Mouse (Mus musculus): ENCODE results near the gene Trim7. TPM values are rescaled to one million over a fixed set of nuclear protein-coding genes. Genes with fewer than 3 reads are reported as not detected.
"Not testable (repeated sequence)": the region's sequence is repeated elsewhere in the genome, so short reads cannot be mapped to it uniquely, and the experiment has no call there.

Trim7 gene
- total and polyA plus RNA-seq, 3 experiments = 0.67 to 4.0 (median 3.0) TPM

DNA sequence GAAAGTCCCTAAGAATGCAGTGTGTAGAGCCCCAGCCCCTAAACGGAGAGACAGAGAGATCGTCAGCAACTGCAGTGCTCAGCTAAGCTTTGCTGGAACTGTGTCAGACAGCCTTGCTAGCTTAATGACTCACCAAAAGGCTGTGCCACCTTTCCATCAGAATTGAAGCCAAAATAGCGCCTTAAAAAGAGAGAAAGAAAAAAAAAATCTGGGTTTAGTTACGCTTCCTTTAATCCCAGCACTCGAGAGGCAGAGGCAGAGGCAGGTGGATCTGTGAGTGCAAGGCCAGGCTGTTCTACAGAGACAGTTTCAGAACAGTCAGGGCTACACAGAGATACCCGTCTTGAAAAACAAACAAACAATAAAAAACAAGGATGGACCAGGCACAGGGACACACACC lies 18.4 kb downstream of the Trim7 start:
- peaks cover 18% of the 10 kb centered on the region for H3K4me1 ChIP-seq (ENCODE audit: insufficient read depth, low read depth, low read length)
- no peak for TF ChIP-seq POLR2AphosphoS5 (IDR thresholded peaks at IDR 0.05; ENCODE audit: insufficient replicate concordance, low read depth, low read length)
- TF ChIP-seq GATA2 (IDR thresholded peaks at IDR 0.05; ENCODE audit: borderline replicate concordance, low read depth, low read length) = no peak
- TF ChIP-seq GATA1 (IDR thresholded peaks at IDR 0.05; ENCODE audit: borderline replicate concordance, low read length) = no peak
- TF ChIP-seq CTCF (IDR thresholded peaks at IDR 0.05; ENCODE audit: low read depth, low read length) = no peak
- no peak for TF ChIP-seq TAL1 (conservative IDR thresholded peaks at IDR 0.05; ENCODE audit: low read depth, low read length)

DNA sequence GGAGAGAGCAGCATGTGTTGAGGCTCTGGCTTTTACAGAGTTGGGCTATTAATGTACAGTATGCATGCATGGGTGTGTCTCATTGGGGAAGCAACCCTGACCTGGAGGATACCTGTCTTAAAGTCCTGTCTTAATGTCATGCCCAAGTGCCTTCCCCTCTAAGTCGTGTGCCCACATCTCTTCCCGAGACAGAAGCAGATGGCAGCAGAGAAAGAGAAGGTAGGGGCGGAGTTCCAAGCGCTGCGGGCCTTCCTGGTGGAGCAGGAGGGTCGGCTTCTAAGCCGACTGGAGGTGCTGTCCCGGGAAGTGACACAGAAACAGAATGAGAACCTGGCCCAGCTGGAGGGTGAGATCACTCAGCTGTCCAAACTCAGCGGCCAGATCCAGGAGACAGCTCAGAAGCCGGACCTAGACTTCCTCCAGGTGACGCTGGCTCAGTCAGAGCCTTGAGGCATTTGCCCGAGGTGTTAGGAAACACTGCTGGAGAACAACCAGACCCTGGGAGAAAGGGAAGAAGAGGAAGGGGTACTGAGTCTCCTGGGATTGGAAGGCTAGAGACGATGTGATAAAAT lies 19.4 kb downstream of the Trim7 start:
- H3K9me3 ChIP-seq (replicated peaks) = no peaks in the 10 kb centered on the region
- peaks cover 17% of the 10 kb centered on the region for H3K4me1 ChIP-seq (ENCODE audit: insufficient read depth, low read depth, low read length)
- TF ChIP-seq GATA1 (IDR thresholded peaks at IDR 0.05; ENCODE audit: borderline replicate concordance, low read length) = no peak
- no peak for TF ChIP-seq CTCF (IDR thresholded peaks at IDR 0.05; ENCODE audit: low read depth, low read length)
- no peak for TF ChIP-seq TAL1 (conservative IDR thresholded peaks at IDR 0.05; ENCODE audit: low read depth, low read length)
- no peak for TF ChIP-seq POLR2AphosphoS5 (IDR thresholded peaks at IDR 0.05; ENCODE audit: insufficient replicate concordance, low read depth, low read length)
- no peak for TF ChIP-seq GATA2 (IDR thresholded peaks at IDR 0.05; ENCODE audit: borderline replicate concordance, low read depth, low read length)
- peaks cover 14% of the 10 kb centered on the region for H3K27me3 ChIP-seq (ENCODE audit: insufficient read depth, low read length)
- H3K36me3 ChIP-seq (replicated peaks) = no peaks in the 10 kb centered on the region
- no peak for ATAC-seq (ENCODE audit: extremely low read depth, insufficient number of reproducible peaks, low FRiP score, poor library complexity, severe bottlenecking)
- no peak for DNase-seq (ENCODE audit: low spot score)
- no peak overlapping the region for H3K4me3 ChIP-seq (ENCODE audit: low read depth, low read length)

More for the DNA sequence above, 18.4 kb downstream of the Trim7 start:
- Histone ChIP-seq H3K4me3 (ENCODE audit: low read depth, low read length) (no peak overlapping the region), H3K36me3 (replicated peaks) (no peaks in the 10 kb centered on the region), H3K9me3 (replicated peaks) (no peaks in the 10 kb centered on the region), H3K27me3 (ENCODE audit: insufficient read depth, low read length) (peaks cover 7% of the 10 kb centered on the region)
- ATAC-seq (ENCODE audit: extremely low read depth, insufficient number of reproducible peaks, low FRiP score, poor library complexity, severe bottlenecking) (no peak), DNase-seq (ENCODE audit: low spot score) (no peak)

- ATAC-seq (ENCODE audit: extremely low read depth, insufficient number of reproducible peaks, low FRiP score, poor library complexity, severe bottlenecking); DNase-seq (ENCODE audit: low spot score); H3K4me3 ChIP-seq (ENCODE audit: low read depth, low read length); H3K9me3 ChIP-seq (replicated peaks); H3K36me3 ChIP-seq (replicated peaks): not testable (repeated sequence)
- H3K27me3 ChIP-seq (ENCODE audit: insufficient read depth, low read length) = peaks cover 14% of the 10 kb centered on the region
- peaks cover 17% of the 10 kb centered on the region for H3K4me1 ChIP-seq (ENCODE audit: insufficient read depth, low read depth, low read length)
These were observed 20.4 kb downstream of the Trim7 start for GRCm38 (mm10) chr11:48846362-48846761.

- TF ChIP-seq GATA2 (IDR thresholded peaks at IDR 0.05; ENCODE audit: borderline replicate concordance, low read depth, low read length) (no peak), GATA1 (IDR thresholded peaks at IDR 0.05; ENCODE audit: borderline replicate concordance, low read length) (no peak), TAL1 (conservative IDR thresholded peaks at IDR 0.05; ENCODE audit: low read depth, low read length) (no peak), POLR2AphosphoS5 (IDR thresholded peaks at IDR 0.05; ENCODE audit: insufficient replicate concordance, low read depth, low read length) (no peak), CTCF (IDR thresholded peaks at IDR 0.05; ENCODE audit: low read depth, low read length) (no peak)
- peaks cover 18% of the 10 kb centered on the region for H3K4me1 ChIP-seq (ENCODE audit: insufficient read depth, low read depth, low read length)
- H3K9me3 ChIP-seq (replicated peaks) = peaks cover 6% of the 10 kb centered on the region
- no peak overlapping the region for H3K4me3 ChIP-seq (ENCODE audit: low read depth, low read length)
- H3K27me3 ChIP-seq (ENCODE audit: insufficient read depth, low read length) = peaks cover 14% of the 10 kb centered on the region
- no peaks in the 10 kb centered on the region for H3K36me3 ChIP-seq (replicated peaks)
- ATAC-seq (ENCODE audit: extremely low read depth, insufficient number of reproducible peaks, low FRiP score, poor library complexity, severe bottlenecking) = no peak
- no peak for DNase-seq (ENCODE audit: low spot score)
These were observed 20.9 kb downstream of the Trim7 start for GRCm38 (mm10) chr11:48846881-48847280.

DNA sequence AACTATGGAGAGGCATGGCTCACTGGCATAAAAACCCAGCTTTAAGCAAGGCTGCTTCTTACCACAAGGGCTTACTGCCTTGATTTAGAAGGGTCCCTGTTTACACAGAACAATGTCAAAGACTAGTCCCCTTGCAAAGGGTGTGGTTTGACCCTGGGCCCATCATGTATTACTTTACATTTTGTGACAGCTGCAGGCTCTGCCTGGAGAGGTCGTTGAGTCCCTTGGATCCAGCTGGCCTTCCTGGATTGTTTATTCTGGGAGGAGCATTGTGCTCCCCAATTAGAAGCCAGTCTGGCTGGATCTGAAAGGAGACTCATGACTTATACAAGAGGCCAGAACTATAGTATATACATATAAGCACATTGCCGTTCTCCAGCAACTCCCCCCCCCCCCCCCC lies 24.3 kb downstream of the Trim7 start:
- TF ChIP-seq GATA1 (IDR thresholded peaks at IDR 0.05; ENCODE audit: borderline replicate concordance, low read length) = no peak
- TF ChIP-seq GATA2 (IDR thresholded peaks at IDR 0.05; ENCODE audit: borderline replicate concordance, low read depth, low read length) = no peak
- no peak for TF ChIP-seq CTCF (IDR thresholded peaks at IDR 0.05; ENCODE audit: low read depth, low read length)
- no peak for TF ChIP-seq TAL1 (conservative IDR thresholded peaks at IDR 0.05; ENCODE audit: low read depth, low read length)
- TF ChIP-seq POLR2AphosphoS5 (IDR thresholded peaks at IDR 0.05; ENCODE audit: insufficient replicate concordance, low read depth, low read length) = no peak
- ATAC-seq (ENCODE audit: extremely low read depth, insufficient number of reproducible peaks, low FRiP score, poor library complexity, severe bottlenecking) = no peak

DNA sequence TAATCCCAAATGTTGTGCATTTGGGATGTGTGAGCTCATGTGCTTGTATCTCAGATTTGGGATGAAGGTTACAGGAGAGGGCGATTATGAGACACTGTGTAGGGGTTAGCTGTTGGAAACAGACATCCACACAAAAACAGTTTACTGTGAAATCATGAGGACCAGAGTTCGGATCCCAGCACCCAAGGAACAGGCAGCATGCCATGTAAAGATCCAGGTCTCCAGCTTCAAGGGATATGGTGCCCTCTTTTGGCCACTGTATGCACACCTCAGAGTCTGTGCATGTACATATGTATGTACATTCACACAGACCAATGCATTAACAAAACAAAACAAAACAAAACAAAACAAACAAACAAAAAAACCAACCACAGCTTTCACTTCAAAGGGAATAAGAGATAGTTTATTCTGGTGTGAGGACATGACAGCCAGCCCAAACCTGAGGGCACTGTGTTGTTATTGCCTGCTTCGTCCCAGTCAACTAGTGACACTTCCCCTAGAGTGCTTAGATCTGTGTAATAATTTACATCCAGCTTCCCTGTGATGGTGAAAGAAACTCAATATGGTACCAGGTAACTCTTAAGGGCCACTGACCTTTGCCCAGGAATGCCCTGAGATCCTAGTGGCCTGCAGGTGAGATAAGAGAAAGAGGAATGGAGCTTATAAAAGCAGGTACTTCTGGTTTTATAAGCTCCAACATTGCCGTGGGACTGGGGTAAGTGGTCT lies 25.5 kb downstream of the Trim7 start:
- ATAC-seq (ENCODE audit: extremely low read depth, insufficient number of reproducible peaks, low FRiP score, poor library complexity, severe bottlenecking) = no peak
- DNase-seq (ENCODE audit: low spot score) = no peak
- Histone ChIP-seq H3K9me3 (replicated peaks) (peaks cover 6% of the 10 kb centered on the region), H3K36me3 (replicated peaks) (no peaks in the 10 kb centered on the region), H3K27me3 (ENCODE audit: insufficient read depth, low read length) (peaks cover 8% of the 10 kb centered on the region), H3K4me3 (ENCODE audit: low read depth, low read length) (no peak overlapping the region), H3K4me1 (ENCODE audit: insufficient read depth, low read depth, low read length) (peaks cover 39% of the 10 kb centered on the region)
- TF ChIP-seq TAL1 (conservative IDR thresholded peaks at IDR 0.05; ENCODE audit: low read depth, low read length) = no peak
- no peak for TF ChIP-seq POLR2AphosphoS5 (IDR thresholded peaks at IDR 0.05; ENCODE audit: insufficient replicate concordance, low read depth, low read length)
- TF ChIP-seq CTCF (IDR thresholded peaks at IDR 0.05; ENCODE audit: low read depth, low read length) = no peak
- no peak for TF ChIP-seq GATA2 (IDR thresholded peaks at IDR 0.05; ENCODE audit: borderline replicate concordance, low read depth, low read length)
- no peak for TF ChIP-seq GATA1 (IDR thresholded peaks at IDR 0.05; ENCODE audit: borderline replicate concordance, low read length)

More for the DNA sequence above, 24.3 kb downstream of the Trim7 start:
- Histone ChIP-seq H3K36me3 (replicated peaks) (no peaks in the 10 kb centered on the region), H3K4me1 (ENCODE audit: insufficient read depth, low read depth, low read length) (peaks cover 34% of the 10 kb centered on the region), H3K4me3 (ENCODE audit: low read depth, low read length) (no peak overlapping the region), H3K27me3 (ENCODE audit: insufficient read depth, low read length) (peaks cover 11% of the 10 kb centered on the region), H3K9me3 (replicated peaks) (peaks cover 6% of the 10 kb centered on the region)
- no peak for DNase-seq (ENCODE audit: low spot score)

All from G1E (cell line).